Mouse (Mus musculus) embryonic fibroblast, embryonic 13.5 days (primary cell): ENCODE measurements around the gene Dpysl5.

Experiments used
- CTCF ChIP-seq: IDR thresholded peaks from 2 replicates; pipeline ENCODE4 v1.5.1; 2011; ENCODE audit warnings: mild to moderate bottlenecking, control low read depth, low read length, moderate library complexity, borderline replicate concordance; ENCODE audit not compliant: insufficient read depth
- POLR2A ChIP-seq: IDR thresholded peaks from 2 replicates; pipeline ENCODE4 v1.6.1; 2011; ENCODE audit warnings: low read depth, mild to moderate bottlenecking, control low read depth, low read length, moderate library complexity

- TF ChIP-seq POLR2A (no peak), CTCF (no peak)
These were observed 14.9 kb downstream of the Dpysl5 start for GRCm38 (mm10) chr5:30726151-30726693.
